Mouse (Mus musculus): ENCODE data around the gene Matk.

The Matk gene

DNA sequence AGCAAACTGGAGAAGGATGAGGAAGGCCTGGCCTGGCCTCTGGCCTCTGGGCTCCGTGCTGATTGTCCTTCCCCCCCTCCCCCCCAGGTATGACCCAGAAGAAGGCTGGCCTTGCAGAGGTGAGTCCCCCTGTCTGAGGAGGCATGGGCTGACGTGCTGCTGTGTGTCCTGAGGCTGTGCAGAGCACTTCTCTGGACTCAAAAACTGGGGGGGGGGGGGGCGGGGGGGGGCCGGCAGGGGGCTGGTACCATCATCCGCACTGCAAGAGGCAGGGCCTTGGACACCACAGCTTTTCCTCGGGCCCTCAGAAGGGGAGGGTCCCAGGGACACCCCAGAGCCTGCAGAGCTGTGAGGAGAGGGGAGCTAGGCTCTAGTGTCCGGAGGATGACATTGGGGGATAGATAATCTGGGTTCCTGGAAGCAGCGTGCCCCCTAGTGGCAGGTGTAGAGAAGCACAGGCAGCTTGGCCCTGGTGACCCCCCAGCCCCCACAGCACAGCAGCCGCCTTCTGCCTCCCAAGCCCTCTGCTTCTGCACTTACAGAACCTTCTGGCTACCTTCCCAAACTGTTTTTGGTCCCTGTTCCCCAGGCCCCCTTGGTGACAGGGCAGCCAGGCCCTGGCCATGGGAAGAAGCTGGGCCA lies 52.0 kb downstream of the Matk start:
- DNase-seq, result peak; percentile 83

DNA sequence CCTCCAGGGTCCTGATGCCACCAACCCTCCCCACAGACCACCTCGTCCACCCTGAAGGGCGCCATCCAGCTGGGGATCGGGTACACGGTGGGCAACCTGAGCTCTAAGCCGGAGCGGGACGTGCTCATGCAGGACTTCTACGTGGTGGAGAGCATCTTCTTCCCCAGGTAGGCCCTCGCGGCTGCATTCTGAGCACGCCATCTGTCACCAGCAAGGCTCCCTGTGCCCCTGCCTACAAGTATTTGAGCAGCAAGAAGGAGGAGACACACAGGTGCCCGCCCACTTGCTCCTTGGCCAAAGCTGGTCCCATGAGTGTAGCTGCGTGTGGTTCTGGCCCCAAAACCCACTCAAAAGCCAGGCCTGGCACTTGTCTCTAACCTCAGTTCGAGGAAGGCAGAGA lies 52.9 kb downstream of the Matk start:
- no peak for DNase-seq

GRCm38 (mm10) chr10:81306173-81306668 lies 53.5 kb downstream of the Matk start:
- DNase-seq, result no peak

GRCm38 (mm10) chr10:81306837-81307682 lies 54.3 kb downstream of the Matk start:
- DNase-seq, result no peak

GRCm38 (mm10) chr10:81309571-81309970 lies 56.8 kb downstream of the Matk start:
- DNase-seq, result no peak

All from thymus, postnatal 4 days (tissue).